Mouse (Mus musculus) hindbrain, embryonic 12.5 days (tissue): ENCODE results near the gene Inip. TPM values are rescaled to one million over a fixed set of nuclear protein-coding genes. Genes with fewer than 3 reads are reported as not detected.
A peak's percentile ranks its signal among the peaks of the same experiment; 100 is the strongest.

Experiments used
- ATAC-seq: fragments of 200-750 bp; cut with Nextera tagmentation; 2 replicates; pipeline ENCODE4 v1.8.0; 2017; ENCODE audit warnings: moderate TSS enrichment; ENCODE audit not compliant: low FRiP score
- H3K27ac ChIP-seq: fragments of 300-500 bp; sonication (generic); 2 replicates; pipeline ENCODE4 v1.5.1; 2016; ENCODE audit warnings: mild to moderate bottlenecking
- H3K27me3 ChIP-seq: fragments of 300-500 bp; sonication (generic); 2 replicates; pipeline ENCODE4 v1.6.1; 2016; ENCODE audit warnings: mild to moderate bottlenecking
- H3K36me3 ChIP-seq: fragments of 300-500 bp; sonication (generic); 2 replicates; pipeline ENCODE4 v1.6.1; 2016; ENCODE audit warnings: mild to moderate bottlenecking
- H3K4me1 ChIP-seq: fragments of 300-500 bp; sonication (generic); 2 replicates; pipeline ENCODE4 v1.6.1; 2016
- H3K4me2 ChIP-seq: fragments of 300-500 bp; sonication (generic); replicated peaks from 2 replicates; pipeline ENCODE4 v1.6.1; 2016; ENCODE audit warnings: mild to moderate bottlenecking
- H3K4me3 ChIP-seq: fragments of 300-500 bp; sonication (generic); 2 replicates; pipeline ENCODE4 v1.5.1; 2016; ENCODE audit warnings: mild to moderate bottlenecking
- H3K9ac ChIP-seq: fragments of 300-500 bp; sonication (generic); 2 replicates; pipeline ENCODE4 v1.6.1; 2016; ENCODE audit warnings: mild to moderate bottlenecking, moderate library complexity
- H3K9me3 ChIP-seq: fragments of 300-500 bp; sonication (generic); replicated peaks from 2 replicates; pipeline ENCODE4 v1.6.1; 2016; ENCODE audit warnings: mild to moderate bottlenecking
- WGBS: fragments of 180-500 bp; shearing (Covaris S2); methylation state at CpG from one replicate; pipeline ENCODE4 v1.1.7; 2016; 5-methylcytosine and 5-hydroxymethylcytosine counted together
- polyA plus RNA-seq: library from polyadenylated mRNA; unstranded; fragments of >200 nt; fragmentation: Nextera tagmentation; extraction: Ambion mirVana; gene quantifications from 2 replicates; pipeline ENCODE4 v1.2.1, GENCODE M21; 2016

Gene Inip
- polyA plus RNA-seq, 1 experiment from 2014 or later: 78.4 TPM

DNA sequence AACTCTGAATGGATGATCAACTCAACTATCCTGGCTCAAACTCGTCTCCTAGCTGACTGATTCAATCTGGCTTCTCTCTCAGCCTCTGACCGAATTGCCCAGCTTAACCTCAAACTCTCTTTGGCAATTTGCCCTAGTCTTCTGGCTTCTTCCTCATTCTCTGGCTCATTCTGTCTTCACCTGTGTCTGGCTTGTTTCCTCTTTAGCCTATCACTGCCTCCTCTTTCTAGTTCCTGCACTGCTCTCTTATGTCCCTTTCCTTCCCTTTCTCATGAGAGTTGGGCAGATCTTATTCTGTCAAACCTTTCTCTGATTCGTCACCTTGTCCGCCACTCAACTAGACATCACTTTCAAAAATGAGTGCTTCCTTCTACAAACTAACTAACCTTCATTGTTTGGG, 20.7 kb upstream of the Inip start:
- H3K9me3 ChIP-seq: no peaks in the 10 kb centered on the region
- ATAC-seq: no peak
- WGBS: 90% methylated on average over 4 of the region's 4 CpGs

GRCm38 (mm10) chr4:59821516-59821915, 20.1 kb upstream of the Inip start:
- Histone ChIP-seq H3K4me1 (peaks cover 19% of the 10 kb centered on the region), H3K9ac (no peak overlapping the region), H3K4me2 (no peak overlapping the region), H3K27ac (no peak overlapping the region), H3K27me3 (no peaks in the 10 kb centered on the region), H3K36me3 (no peaks in the 10 kb centered on the region), H3K4me3 (no peak overlapping the region), H3K9me3 (no peaks in the 10 kb centered on the region)
- ATAC-seq: no peak
- WGBS: 100% methylated on average over 1 of the region's 1 CpGs

More for the DNA sequence above, 20.7 kb upstream of the Inip start:
- H3K4me3 ChIP-seq: no peak overlapping the region
- H3K9ac ChIP-seq: no peak overlapping the region
- H3K4me2 ChIP-seq: no peak overlapping the region
- H3K36me3 ChIP-seq: no peaks in the 10 kb centered on the region
- H3K27ac ChIP-seq: no peak overlapping the region
- peaks cover 19% of the 10 kb centered on the region for H3K4me1 ChIP-seq
- H3K27me3 ChIP-seq: no peaks in the 10 kb centered on the region

DNA sequence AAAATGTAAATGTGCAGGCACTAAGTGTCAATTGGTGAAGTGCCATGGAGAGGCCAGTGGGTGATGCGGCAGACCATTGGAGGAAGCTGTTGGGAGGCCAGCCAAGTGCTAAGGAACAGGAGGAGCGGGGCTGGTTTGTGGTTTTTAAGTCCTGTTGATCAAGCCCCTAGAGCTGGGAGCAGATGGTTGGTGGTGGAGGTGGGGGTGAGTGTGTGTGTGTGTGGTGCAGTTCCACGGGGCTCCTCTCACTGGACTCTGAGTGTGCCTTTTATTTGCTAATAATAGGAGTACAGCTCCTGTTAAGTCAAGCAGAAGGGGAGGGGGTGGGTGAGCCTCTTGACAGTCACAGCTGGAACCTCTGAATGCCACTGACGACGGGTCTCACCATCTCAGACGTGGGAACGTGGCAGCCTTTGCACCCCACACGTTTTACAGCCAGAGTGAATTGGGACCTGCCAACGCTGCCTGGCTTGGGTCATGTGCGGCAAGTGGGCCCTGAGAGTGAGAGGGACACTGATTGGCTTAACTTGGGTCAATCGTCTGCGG, 18.2 kb upstream of the Inip start:
- Histone ChIP-seq H3K4me1 (peaks cover 24% of the 10 kb centered on the region), H3K4me2 (0 out of 2 replicates have a peak overlapping the region, but pooled peaks have one; percentile 4), H3K4me3 (no peak overlapping the region), H3K27ac (peak overlapping the region; percentile 70), H3K27me3 (no peaks in the 10 kb centered on the region), H3K9ac (no peak overlapping the region), H3K9me3 (no peaks in the 10 kb centered on the region), H3K36me3 (no peaks in the 10 kb centered on the region)
- 29% methylated on average over 12 of the region's 12 CpGs for WGBS
- ATAC-seq: peak; percentile 90

DNA sequence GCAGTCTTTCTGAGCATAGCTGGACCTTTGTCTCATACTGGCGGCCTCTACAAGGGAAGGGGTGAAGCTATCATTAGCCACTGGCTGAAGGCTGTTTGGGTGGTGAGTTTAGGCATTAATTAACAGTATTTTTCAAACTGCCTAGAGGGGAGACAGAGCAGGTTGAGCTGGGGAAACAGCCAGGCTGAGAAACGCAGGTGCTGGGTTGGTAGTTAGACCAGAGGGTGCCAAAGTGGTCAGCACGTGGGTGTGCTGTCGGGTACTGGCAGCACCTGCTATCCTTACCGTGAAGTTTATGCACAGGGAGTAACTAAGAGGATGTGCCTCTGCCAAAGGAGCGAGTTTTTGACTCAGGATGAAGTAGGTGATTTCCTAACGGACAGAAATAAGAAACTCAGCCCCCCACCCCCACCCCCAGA, 17.7 kb upstream of the Inip start:
- peak overlapping the region; percentile 70 for H3K27ac ChIP-seq
- no peak overlapping the region for H3K9ac ChIP-seq
- no peaks in the 10 kb centered on the region for H3K36me3 ChIP-seq
- H3K4me3 ChIP-seq: no peak overlapping the region
- peak; percentile 52 for ATAC-seq
- no peaks in the 10 kb centered on the region for H3K9me3 ChIP-seq
- H3K27me3 ChIP-seq: no peaks in the 10 kb centered on the region
- 0 out of 2 replicates have a peak overlapping the region, but pooled peaks have one; percentile 4 for H3K4me2 ChIP-seq
- WGBS: 47% methylated on average over 7 of the region's 7 CpGs
- peaks cover 24% of the 10 kb centered on the region for H3K4me1 ChIP-seq

GRCm38 (mm10) chr4:59818498-59818897, 17.1 kb upstream of the Inip start:
- 74% methylated on average over 10 of the region's 10 CpGs for WGBS
- ATAC-seq: no peak
- no peak overlapping the region for H3K4me2 ChIP-seq
- H3K27ac ChIP-seq: peak overlapping the region; percentile 70; the same call in 1 of the 2 replicates
- no peaks in the 10 kb centered on the region for H3K27me3 ChIP-seq
- H3K9me3 ChIP-seq: no peaks in the 10 kb centered on the region
- H3K4me1 ChIP-seq: peaks cover 24% of the 10 kb centered on the region
- H3K36me3 ChIP-seq: no peaks in the 10 kb centered on the region
- no peak overlapping the region for H3K9ac ChIP-seq
- no peak overlapping the region for H3K4me3 ChIP-seq

DNA sequence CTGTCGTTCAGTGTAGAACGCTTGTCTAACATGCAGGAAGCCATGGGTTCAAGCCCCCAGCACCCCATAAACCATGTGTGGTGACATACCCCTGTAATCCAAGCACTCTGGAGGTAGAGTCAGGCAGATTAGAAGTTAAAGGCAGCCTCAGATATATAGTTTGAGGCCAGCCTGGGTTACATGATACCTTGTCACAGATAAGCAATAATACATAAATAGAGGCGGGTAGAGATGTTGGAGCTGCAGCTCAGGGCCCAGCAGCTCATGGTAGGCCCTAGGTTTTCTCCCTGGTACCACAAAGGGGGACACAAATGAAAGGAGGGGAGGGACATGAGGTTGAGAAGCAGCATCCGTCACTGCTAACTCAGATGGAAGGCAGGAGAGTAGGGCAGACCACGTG, 16.4 kb upstream of the Inip start:
- Histone ChIP-seq H3K4me2 (no peak overlapping the region), H3K9ac (no peak overlapping the region), H3K27ac (no peak overlapping the region), H3K4me3 (no peak overlapping the region), H3K4me1 (peaks cover 24% of the 10 kb centered on the region), H3K36me3 (no peaks in the 10 kb centered on the region), H3K27me3 (no peaks in the 10 kb centered on the region), H3K9me3 (no peaks in the 10 kb centered on the region)
- WGBS: 66% methylated on average over 5 of the region's 5 CpGs
- ATAC-seq: no peak

DNA sequence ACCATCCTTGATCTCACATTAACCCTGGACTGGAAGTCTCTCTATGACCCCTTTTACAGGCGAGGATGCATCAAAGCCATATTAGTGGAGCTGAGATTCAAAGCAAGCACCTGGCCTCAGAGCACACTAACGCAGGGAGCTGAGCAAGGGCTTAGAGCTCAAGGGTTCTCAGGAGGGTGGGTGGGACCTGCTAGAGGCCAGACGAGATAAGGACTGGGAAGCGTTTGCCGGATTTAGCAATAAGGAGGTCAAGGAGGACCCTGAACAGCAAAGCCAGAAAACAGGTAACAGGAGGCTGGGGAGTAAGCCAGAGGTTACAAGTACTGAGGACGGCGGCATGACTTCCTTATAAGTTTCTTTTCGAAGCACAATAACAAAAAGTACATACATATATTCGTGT, 15.1 kb upstream of the Inip start:
- Histone ChIP-seq H3K4me1 (peaks cover 24% of the 10 kb centered on the region), H3K4me2 (no peak overlapping the region), H3K27me3 (no peaks in the 10 kb centered on the region), H3K9ac (no peak overlapping the region), H3K4me3 (no peak overlapping the region), H3K36me3 (no peaks in the 10 kb centered on the region), H3K27ac (no peak overlapping the region), H3K9me3 (no peaks in the 10 kb centered on the region)
- WGBS: 82% methylated on average over 9 of the region's 9 CpGs
- no peak for ATAC-seq

- H3K27me3 ChIP-seq: no peaks in the 10 kb centered on the region
- no peak overlapping the region for H3K27ac ChIP-seq
- no peaks in the 10 kb centered on the region for H3K36me3 ChIP-seq
- ATAC-seq: no peak
- H3K9ac ChIP-seq: no peak overlapping the region
- H3K4me1 ChIP-seq: peaks cover 24% of the 10 kb centered on the region
- H3K4me3 ChIP-seq: no peak overlapping the region
- H3K4me2 ChIP-seq: no peak overlapping the region
- H3K9me3 ChIP-seq: no peaks in the 10 kb centered on the region
- WGBS: 36% methylated on average over 3 of the region's 5 CpGs
Observed at GRCm38 (mm10) chr4:59816016-59816415, 14.6 kb upstream of the Inip start.

DNA sequence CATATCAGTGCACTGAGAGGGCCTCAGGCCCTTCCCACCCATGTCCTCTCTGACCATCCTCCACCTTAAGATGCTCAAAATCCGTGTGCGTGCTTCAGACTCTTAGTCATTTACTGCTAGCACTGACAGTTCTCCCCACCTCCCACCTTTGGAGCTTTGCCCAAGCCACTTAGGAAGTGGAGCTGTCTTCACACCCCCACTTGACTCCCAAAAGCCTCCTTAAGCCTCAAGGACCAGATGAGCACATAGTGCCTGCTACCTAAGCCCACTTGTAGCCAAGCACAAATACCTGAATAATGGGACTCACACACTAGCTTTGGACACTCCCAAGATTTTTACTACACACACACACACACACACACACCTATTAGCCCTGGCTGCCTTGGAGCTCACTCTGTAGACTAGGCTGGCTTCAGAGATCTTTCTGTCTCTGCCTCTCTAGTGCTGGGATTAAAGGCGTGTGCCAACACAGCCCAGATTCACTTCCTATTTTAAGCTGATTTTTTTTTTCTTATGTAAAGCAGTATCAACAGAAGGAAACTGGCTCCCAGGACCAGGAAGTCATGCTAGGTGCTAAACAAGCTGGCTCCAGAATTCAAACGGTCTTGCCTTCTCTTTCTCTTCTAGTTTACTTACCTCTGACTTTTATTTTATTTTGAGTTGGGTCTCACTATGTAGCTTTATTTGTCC, 13.9 kb upstream of the Inip start:
- no peak overlapping the region for H3K27ac ChIP-seq
- H3K4me2 ChIP-seq: no peak overlapping the region
- no peak overlapping the region for H3K4me3 ChIP-seq
- no peak for ATAC-seq
- no peaks in the 10 kb centered on the region for H3K27me3 ChIP-seq
- H3K4me1 ChIP-seq: peaks cover 24% of the 10 kb centered on the region
- 87% methylated on average over 4 of the region's 4 CpGs for WGBS
- H3K9ac ChIP-seq: no peak overlapping the region
- no peaks in the 10 kb centered on the region for H3K36me3 ChIP-seq
- H3K9me3 ChIP-seq: no peaks in the 10 kb centered on the region

DNA sequence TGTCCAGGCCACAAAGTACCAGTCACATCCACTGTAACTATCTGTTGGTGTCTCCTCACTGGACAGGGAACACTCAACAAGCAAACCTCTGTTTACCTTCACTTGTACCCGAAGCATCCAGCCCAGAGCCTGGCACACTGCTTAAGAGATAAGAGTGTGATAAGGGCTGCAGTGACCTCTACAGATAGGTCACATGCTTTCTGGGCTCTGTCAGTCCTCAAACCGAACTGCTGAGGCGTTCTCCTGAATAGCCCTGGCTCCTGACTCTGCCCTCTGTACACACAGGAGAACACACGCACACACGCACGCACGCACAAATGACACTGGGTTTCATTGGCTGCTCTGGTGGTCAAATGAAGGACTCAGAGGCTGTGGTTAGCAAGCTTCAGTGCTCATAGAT, 12.7 kb upstream of the Inip start:
- Histone ChIP-seq H3K4me1 (peaks cover 15% of the 10 kb centered on the region), H3K27ac (no peak overlapping the region), H3K4me2 (no peak overlapping the region), H3K9me3 (no peaks in the 10 kb centered on the region), H3K9ac (no peak overlapping the region), H3K27me3 (no peaks in the 10 kb centered on the region), H3K36me3 (no peaks in the 10 kb centered on the region), H3K4me3 (no peak overlapping the region)
- WGBS: 80% methylated on average over 7 of the region's 7 CpGs
- ATAC-seq: no peak

GRCm38 (mm10) chr4:59808396-59808795, 7.0 kb upstream of the Inip start:
- no peak overlapping the region for H3K9ac ChIP-seq
- no peaks in the 10 kb centered on the region for H3K36me3 ChIP-seq
- H3K9me3 ChIP-seq: no peaks in the 10 kb centered on the region
- no peak for ATAC-seq
- no peak overlapping the region for H3K4me2 ChIP-seq
- peaks cover 17% of the 10 kb centered on the region for H3K4me1 ChIP-seq
- H3K4me3 ChIP-seq: no peak overlapping the region
- H3K27me3 ChIP-seq: no peaks in the 10 kb centered on the region
- 77% methylated on average over 5 of the region's 5 CpGs for WGBS
- no peak overlapping the region for H3K27ac ChIP-seq

GRCm38 (mm10) chr4:59807521-59807920, 6.1 kb upstream of the Inip start:
- Histone ChIP-seq H3K4me2 (peak overlapping the region; percentile 95), H3K4me3 (no peak overlapping the region; the same call in 1 of the 2 replicates)
- 65% methylated on average over 2 of the region's 2 CpGs for WGBS

GRCm38 (mm10) chr4:59806879-59807195, 5.4 kb upstream of the Inip start:
- H3K4me3 ChIP-seq: peak overlapping the region; percentile 96
- no peaks in the 10 kb centered on the region for H3K36me3 ChIP-seq
- no peaks in the 10 kb centered on the region for H3K9me3 ChIP-seq
- 4% methylated on average over 9 of the region's 9 CpGs for WGBS
- peak overlapping the region; percentile 85 for H3K9ac ChIP-seq
- no peak for ATAC-seq
- peaks cover 17% of the 10 kb centered on the region for H3K4me1 ChIP-seq
- no peaks in the 10 kb centered on the region for H3K27me3 ChIP-seq
- H3K4me2 ChIP-seq: peak overlapping the region; percentile 95
- H3K27ac ChIP-seq: peak overlapping the region; percentile 85

More at GRCm38 (mm10) chr4:59807521-59807920, 6.1 kb upstream of the Inip start:
- Histone ChIP-seq H3K9ac (no peak overlapping the region), H3K36me3 (no peaks in the 10 kb centered on the region), H3K27ac (no peak overlapping the region), H3K9me3 (no peaks in the 10 kb centered on the region), H3K4me1 (peaks cover 17% of the 10 kb centered on the region), H3K27me3 (no peaks in the 10 kb centered on the region)
- ATAC-seq: no peak
